Mouse (Mus musculus) forelimb bud, embryonic 11.5 days (tissue): ENCODE measurements at regions not wholly inside any gene's neighbourhood (a gene's known extent, or its start where the extent isn't known, plus 50 kb on each side); places are given as distances from the start of the nearest gene placed in this dataset.

Source experiments
- DNase-seq: peaks from one replicate; pipeline ENCODE4 v3.0.0-alpha.2; 2012; ENCODE audit warnings: low read depth, low spot score

DNA sequence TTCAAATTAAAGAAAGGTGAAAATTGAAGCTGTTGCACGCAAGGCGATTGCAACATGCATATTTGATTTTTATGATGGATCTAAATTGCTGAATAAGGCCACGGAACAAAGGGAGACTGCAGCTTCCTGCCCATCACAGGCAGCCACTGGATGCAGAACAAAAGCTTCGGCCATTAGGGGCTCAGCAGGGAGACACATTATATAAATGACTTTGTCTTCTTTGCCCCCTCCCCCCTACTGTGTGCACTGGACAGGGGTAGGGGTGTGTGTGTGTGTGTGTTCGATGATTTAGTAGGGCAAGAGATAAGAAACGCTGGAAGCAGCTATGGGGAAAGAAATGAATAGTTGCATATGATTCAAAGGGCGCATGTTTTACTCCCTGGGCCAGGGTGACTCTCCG lies 481.2 kb upstream of the Pmfbp1 start:
- DNase-seq: no peak

DNA sequence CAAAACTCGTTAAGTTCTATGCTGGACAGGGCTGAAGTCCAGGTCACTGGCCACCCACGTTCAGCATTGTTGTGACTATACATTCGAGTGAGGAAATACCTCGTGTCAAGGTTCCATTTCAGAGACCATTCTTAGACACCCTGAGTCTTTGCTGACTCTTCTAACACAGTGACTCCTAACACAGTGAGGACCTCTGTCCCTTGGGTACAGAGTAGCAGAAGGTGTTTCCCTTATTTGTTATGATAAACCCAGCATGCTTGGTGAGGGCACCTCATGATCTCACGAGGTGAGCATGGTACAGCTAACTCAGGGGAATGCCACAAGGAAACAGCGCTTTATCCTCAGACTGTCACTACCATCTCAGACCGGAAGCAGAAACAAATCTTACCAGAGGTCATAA lies 480.2 kb upstream of the Pmfbp1 start:
- no peak for DNase-seq

GRCm38 (mm10) chr8:109014746-109015145 lies 479.1 kb upstream of the Pmfbp1 start:
- peak; percentile 56 for DNase-seq

GRCm38 (mm10) chr8:109019565-109019964 lies 474.3 kb upstream of the Pmfbp1 start:
- DNase-seq: no peak

DNA sequence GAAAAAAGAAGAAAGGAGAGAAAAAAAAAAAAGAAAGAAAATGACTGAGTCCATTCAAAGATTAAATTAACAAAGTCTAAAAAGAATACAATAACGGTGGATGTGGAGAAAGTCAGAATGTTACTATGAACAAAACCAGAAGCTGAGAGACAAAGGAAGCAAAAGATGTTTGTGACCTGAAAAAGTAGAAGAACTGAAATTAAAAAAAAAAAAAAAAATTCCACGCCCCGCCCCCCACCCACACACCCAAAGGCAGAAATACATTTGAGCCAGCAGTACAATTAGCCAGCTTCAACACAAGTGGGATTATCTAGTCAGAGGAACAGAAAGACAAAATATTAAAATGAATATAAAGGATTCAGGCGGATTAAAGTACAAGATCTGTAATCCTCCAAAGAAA lies 473.7 kb upstream of the Pmfbp1 start:
- no peak for DNase-seq

DNA sequence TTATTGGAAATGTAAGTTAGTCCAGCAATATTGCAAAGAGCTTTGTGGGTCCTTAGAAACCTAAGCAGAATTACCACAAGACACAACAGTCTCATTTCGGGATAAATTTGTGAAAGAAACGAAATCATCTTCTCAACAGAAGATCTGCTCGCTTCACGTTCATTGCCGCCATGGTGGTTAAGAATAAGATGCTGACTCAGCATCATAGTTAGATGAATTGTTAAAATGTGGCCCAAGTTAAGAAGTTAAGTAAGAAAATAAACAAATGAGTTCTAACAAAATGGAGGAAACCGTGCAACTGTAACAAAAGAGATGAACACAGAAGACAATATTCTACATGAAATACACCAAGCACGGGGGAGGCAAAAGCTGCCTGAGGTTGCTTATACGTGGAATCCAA lies 465.9 kb upstream of the Pmfbp1 start:
- DNase-seq: no peak

DNA sequence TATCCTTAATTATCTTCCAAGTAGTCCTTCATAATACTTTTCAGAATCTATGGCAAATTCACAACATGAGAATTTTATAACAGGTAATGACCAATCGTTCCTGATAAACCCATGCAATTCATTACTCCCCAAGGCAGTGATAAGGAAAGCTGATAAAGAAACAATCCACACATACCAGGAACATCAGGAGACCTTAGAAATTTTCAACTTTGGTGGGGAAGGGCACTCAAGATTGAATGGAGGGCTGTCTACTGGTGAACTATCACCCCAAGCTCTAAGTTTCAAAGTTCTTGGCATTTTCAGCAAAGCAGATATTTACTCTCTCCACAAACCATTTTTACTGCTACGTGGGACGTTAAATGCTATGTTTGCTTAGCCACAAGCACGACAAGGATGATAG lies 440.2 kb upstream of the Pmfbp1 start:
- DNase-seq: no peak

GRCm38 (mm10) chr8:109059152-109059551 lies 434.7 kb upstream of the Pmfbp1 start:
- no peak for DNase-seq

- DNase-seq: no peak
Measured at GRCm38 (mm10) chr8:109062376-109062775, 431.5 kb upstream of the Pmfbp1 start.

GRCm38 (mm10) chr8:109073715-109074114 lies 420.1 kb upstream of the Pmfbp1 start:
- no peak for DNase-seq

- peak; percentile 37 for DNase-seq
Measured at GRCm38 (mm10) chr8:109075006-109075405, 418.8 kb upstream of the Pmfbp1 start.

DNA sequence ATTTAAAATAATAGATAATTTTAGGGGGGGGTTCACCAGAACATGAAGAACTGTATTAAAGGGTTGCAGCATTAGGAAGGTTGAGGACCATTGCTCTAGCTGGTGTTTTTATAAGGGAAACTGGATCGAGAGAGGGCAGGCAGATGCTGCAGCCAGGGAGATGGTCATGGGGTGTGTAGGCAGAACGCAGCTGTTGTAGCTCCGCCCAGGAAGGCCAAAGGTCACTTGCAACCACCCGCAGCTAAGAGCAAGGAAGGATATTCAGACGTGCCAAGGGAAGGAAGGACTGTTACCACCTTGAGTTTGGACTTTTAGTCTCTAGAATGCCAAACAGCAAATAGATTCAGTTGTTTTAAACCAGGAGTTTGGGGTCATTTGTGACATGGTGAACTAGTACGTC lies 414.6 kb upstream of the Pmfbp1 start:
- DNase-seq: no peak

- no peak for DNase-seq
Measured at GRCm38 (mm10) chr8:109081295-109081694, 412.5 kb upstream of the Pmfbp1 start.

DNA sequence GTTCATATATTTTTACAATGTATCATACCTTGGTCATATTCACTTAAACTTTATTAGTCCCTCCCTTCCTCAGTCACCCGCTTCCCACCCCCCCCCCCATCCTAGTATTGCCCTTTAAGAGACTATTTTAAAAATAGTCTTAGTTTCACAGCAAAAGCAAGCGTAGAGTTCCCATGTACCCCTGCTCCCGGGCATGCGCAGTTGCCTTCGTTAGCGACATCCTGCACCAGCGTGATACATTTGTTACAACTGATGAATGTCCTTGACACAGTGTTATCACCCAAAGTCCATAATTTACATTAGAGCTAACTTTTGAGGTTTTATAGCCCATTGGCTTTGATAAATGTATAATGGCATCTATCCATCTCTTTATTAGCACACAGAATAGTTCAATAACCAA lies 408.7 kb upstream of the Pmfbp1 start:
- no peak for DNase-seq

DNA sequence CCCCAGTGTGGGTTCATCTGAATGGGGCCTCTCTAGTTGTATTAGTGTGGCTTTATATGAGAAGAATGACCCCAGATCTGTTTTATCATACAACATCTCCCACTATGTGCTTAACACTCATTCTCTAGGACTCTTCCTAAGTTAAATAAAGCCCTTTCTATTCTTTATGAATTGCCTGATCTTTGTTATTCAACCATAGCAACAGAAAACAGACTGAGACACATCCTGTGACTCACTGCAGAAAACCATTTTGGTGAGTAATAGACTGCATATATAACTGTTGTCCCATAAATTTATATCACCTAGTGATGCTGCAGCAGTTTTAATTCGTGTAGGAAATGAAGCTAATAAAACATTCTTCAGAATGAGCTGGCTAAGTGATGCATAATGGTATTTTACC lies 406.0 kb upstream of the Pmfbp1 start:
- DNase-seq: no peak

- DNase-seq: no peak
Measured at GRCm38 (mm10) chr8:109099671-109100070, 394.2 kb upstream of the Pmfbp1 start.

GRCm38 (mm10) chr8:109101416-109101815 lies 392.4 kb upstream of the Pmfbp1 start:
- DNase-seq: no peak

DNA sequence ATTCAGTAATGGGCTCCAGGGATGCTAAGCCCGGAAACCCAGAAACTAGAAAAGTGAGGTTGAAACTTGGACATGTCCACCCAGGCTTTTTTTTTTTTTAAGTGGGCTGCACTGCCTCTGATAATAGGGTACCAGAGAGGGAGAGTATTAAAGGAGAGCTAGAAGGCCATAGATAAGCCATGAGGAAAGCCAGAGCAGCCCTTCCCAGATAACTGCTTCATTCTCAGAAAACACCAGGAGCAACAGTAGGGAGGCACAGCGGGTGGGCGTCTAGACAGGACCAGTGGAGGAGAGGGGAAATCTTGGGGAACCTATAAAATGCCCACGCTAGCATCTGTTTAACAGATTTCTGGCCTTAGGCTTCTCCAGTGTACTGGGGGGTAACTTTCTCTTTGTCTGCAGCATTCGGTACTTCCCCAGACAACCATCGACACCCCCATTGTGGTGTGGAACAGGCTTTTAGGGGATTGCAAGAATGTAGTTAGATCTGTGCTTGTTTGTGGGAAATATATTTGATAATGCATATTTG lies 389.0 kb upstream of the Pmfbp1 start:
- DNase-seq: peak; percentile 33

GRCm38 (mm10) chr8:109105693-109106092 lies 388.1 kb upstream of the Pmfbp1 start:
- no peak for DNase-seq

GRCm38 (mm10) chr8:109106971-109107370 lies 386.9 kb upstream of the Pmfbp1 start:
- no peak for DNase-seq

DNA sequence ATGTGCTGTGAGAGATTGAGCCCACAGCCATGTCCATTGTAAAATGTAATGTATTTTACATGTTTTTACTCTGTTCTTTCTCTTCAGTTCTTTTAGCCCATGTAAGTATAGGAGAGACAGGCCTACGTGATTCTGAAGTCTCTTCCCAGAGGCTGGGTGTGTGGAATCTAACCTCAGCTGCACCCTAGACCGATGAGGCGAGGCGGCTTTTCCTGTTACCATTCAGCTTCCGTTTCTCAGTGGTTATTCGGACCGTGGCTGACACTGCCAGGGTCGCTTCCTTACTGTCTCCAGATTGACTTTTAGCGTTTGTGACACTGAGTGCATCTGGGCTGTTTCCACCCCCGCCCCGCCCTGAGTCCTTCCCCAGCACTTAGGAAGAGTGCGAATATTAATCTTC lies 386.1 kb upstream of the Pmfbp1 start:
- DNase-seq: no peak

DNA sequence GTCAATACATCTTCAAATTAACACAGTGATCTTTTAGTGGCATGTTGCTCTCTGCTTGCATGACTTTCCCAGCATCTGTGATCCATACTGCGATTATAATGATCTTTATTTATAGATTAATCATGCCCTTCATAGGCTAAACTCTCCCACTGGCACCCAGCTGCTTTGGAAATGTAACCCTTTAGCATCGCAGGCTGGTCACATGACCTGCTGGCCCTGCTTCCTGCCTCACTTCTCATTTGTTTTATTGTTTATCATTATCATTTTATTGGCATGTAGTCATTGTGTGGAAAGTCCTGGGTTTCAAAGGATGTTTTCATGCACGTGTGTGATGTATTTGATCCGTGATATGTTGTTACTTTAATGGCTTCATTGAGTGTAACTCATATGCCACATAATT lies 384.4 kb upstream of the Pmfbp1 start:
- no peak for DNase-seq

GRCm38 (mm10) chr8:109121776-109122175 lies 372.1 kb upstream of the Pmfbp1 start:
- DNase-seq: no peak

GRCm38 (mm10) chr8:109142495-109143158 lies 351.2 kb upstream of the Pmfbp1 start:
- DNase-seq: no peak
